Mouse (Mus musculus): Measurements from ENCODE around the gene Hrc. TPM values are rescaled to one million over a fixed set of nuclear protein-coding genes. Genes with fewer than 3 reads are reported as not detected.

Gene Hrc
- polyA plus RNA-seq, 1 experiment from 2014 or later: 0.86 TPM

- Histone ChIP-seq H3K4me2 (ENCODE audit: low read depth, low read length) (no peak overlapping the region), H3K4me1 (ENCODE audit: control insufficient read depth, insufficient read depth, low read length) (no peaks in the 10 kb centered on the region), H3K9me3 (ENCODE audit: control insufficient read depth, low read length) (no peaks in the 10 kb centered on the region), H3K4me3 (ENCODE audit: low read length) (no peak overlapping the region), H3K27me3 (replicated peaks; ENCODE audit: control insufficient read depth, insufficient read depth, low read length) (no peaks in the 10 kb centered on the region), H3K36me3 (ENCODE audit: control insufficient read depth, insufficient read depth, low read length) (peaks cover 54% of the 10 kb centered on the region), H3K9ac (ENCODE audit: low read depth, low read length) (no peak overlapping the region), H3K27ac (ENCODE audit: low read length) (no peak overlapping the region)
- 87% methylated on average over 3 of the region's 3 CpGs for whole genome bisulfite sequencing
- ATAC-seq: no peak
These were observed 51.0 kb downstream of the Hrc start for GRCm38 (mm10) chr7:45386077-45386476.

Other genes starting within 250 kb of the Hrc start
- gene Rcn3, start 243.1 kb upstream of the Hrc start, polyA plus RNA-seq (2015; fragmentation: Nextera tagmentation; extraction: Ambion mirVana): 237 and 260 TPM in 2 replicates
- 334 and 458 TPM in 2 replicates for gene Fcgrt, start 231.4 kb upstream of the Hrc start, polyA plus RNA-seq (2015; fragmentation: Nextera tagmentation; extraction: Ambion mirVana)
- gene Rps11, start 210.9 kb upstream of the Hrc start, polyA plus RNA-seq (2015; fragmentation: Nextera tagmentation; extraction: Ambion mirVana): 1,613 and 1,701 TPM in 2 replicates
- gene Rpl13a, start 206.5 kb upstream of the Hrc start, polyA plus RNA-seq (2015; fragmentation: Nextera tagmentation; extraction: Ambion mirVana): 1,233 and 1,311 TPM in 2 replicates
- 0.20 TPM in 1 of 2 replicates, not detected in the other for gene Gm45713, start 199.1 kb upstream of the Hrc start, polyA plus RNA-seq (2015; fragmentation: Nextera tagmentation; extraction: Ambion mirVana)
- 2.2 and 2.5 TPM in 2 replicates for gene Flt3l, start 198.9 kb upstream of the Hrc start, polyA plus RNA-seq (2015; fragmentation: Nextera tagmentation; extraction: Ambion mirVana)
- 90.9 and 96.5 TPM in 2 replicates for gene Pih1d1, start 181.0 kb upstream of the Hrc start, polyA plus RNA-seq (2015; fragmentation: Nextera tagmentation; extraction: Ambion mirVana)
- gene Aldh16a1, start 180.7 kb upstream of the Hrc start, polyA plus RNA-seq (2015; fragmentation: Nextera tagmentation; extraction: Ambion mirVana): 106 and 110 TPM in 2 replicates
- gene Slc17a7, start 171.3 kb upstream of the Hrc start, polyA plus RNA-seq (2015; fragmentation: Nextera tagmentation; extraction: Ambion mirVana): 0.13 TPM in 1 of 2 replicates, not detected in the other
- not detected in 2 replicates for gene Gfy, start 155.7 kb upstream of the Hrc start, polyA plus RNA-seq (2015; fragmentation: Nextera tagmentation; extraction: Ambion mirVana)
- gene Pth2, start 154.3 kb upstream of the Hrc start, polyA plus RNA-seq (2015; fragmentation: Nextera tagmentation; extraction: Ambion mirVana): not detected in 2 replicates
- gene Ccdc155, start 130.4 kb upstream of the Hrc start, polyA plus RNA-seq (2015; fragmentation: Nextera tagmentation; extraction: Ambion mirVana): 0.44 and 0.62 TPM in 2 replicates
- 0.86 and 1.3 TPM in 2 replicates for gene Dkkl1, start 123.1 kb upstream of the Hrc start, polyA plus RNA-seq (2015; fragmentation: Nextera tagmentation; extraction: Ambion mirVana)
- gene Tead2, start 119.5 kb upstream of the Hrc start, polyA plus RNA-seq (2015; fragmentation: Nextera tagmentation; extraction: Ambion mirVana): 69.6 and 82.1 TPM in 2 replicates
- 4.2 and 5.0 TPM in 2 replicates for gene Cd37, start 96.2 kb upstream of the Hrc start, polyA plus RNA-seq (2015; fragmentation: Nextera tagmentation; extraction: Ambion mirVana)
- gene Slc6a16, start 94.2 kb upstream of the Hrc start, polyA plus RNA-seq (2015; fragmentation: Nextera tagmentation; extraction: Ambion mirVana): not detected in 2 replicates
- not detected in 2 replicates for gene Slc6a21, start 57.8 kb upstream of the Hrc start, polyA plus RNA-seq (2015; fragmentation: Nextera tagmentation; extraction: Ambion mirVana)
- gene Trpm4, start 1.5 kb upstream of the Hrc start, polyA plus RNA-seq (2015; fragmentation: Nextera tagmentation; extraction: Ambion mirVana): 33.4 and 36.3 TPM in 2 replicates
- 10.3 and 12.0 TPM in 2 replicates for gene Ppfia3, start 31.7 kb downstream of the Hrc start, polyA plus RNA-seq (2015; fragmentation: Nextera tagmentation; extraction: Ambion mirVana)
- 1.2 and 2.7 TPM in 2 replicates for gene Lin7b, start 35.3 kb downstream of the Hrc start, polyA plus RNA-seq (2015; fragmentation: Nextera tagmentation; extraction: Ambion mirVana)
- gene Snrnp70, start 60.5 kb downstream of the Hrc start, polyA plus RNA-seq (2015; fragmentation: Nextera tagmentation; extraction: Ambion mirVana): 139 and 150 TPM in 2 replicates
- gene Kcna7, start 70.4 kb downstream of the Hrc start, polyA plus RNA-seq (2015; fragmentation: Nextera tagmentation; extraction: Ambion mirVana): 0.11 TPM in 1 of 2 replicates, not detected in the other
- 1.4 and 1.8 TPM in 2 replicates for gene Ntf5, start 78.4 kb downstream of the Hrc start, polyA plus RNA-seq (2015; fragmentation: Nextera tagmentation; extraction: Ambion mirVana)
- gene Lhb, start 85.5 kb downstream of the Hrc start, polyA plus RNA-seq (2015; fragmentation: Nextera tagmentation; extraction: Ambion mirVana): 0.28 TPM in 1 of 2 replicates, not detected in the other
- 49.4 and 53.1 TPM in 2 replicates for gene Gys1, start 99.6 kb downstream of the Hrc start, polyA plus RNA-seq (2015; fragmentation: Nextera tagmentation; extraction: Ambion mirVana)
- gene Ruvbl2, start 102.8 kb downstream of the Hrc start, polyA plus RNA-seq (2015; fragmentation: Nextera tagmentation; extraction: Ambion mirVana): 121 and 134 TPM in 2 replicates
- gene Ftl1, start 124.6 kb downstream of the Hrc start, polyA plus RNA-seq (2015; fragmentation: Nextera tagmentation; extraction: Ambion mirVana): 7,117 and 7,555 TPM in 2 replicates
- gene Bax, start 131.6 kb downstream of the Hrc start, polyA plus RNA-seq (2015; fragmentation: Nextera tagmentation; extraction: Ambion mirVana): 178 and 185 TPM in 2 replicates
- gene Tulp2, start 146.6 kb downstream of the Hrc start, polyA plus RNA-seq (2015; fragmentation: Nextera tagmentation; extraction: Ambion mirVana): 0.78 and 0.93 TPM in 2 replicates
- gene Gm45808, start 151.5 kb downstream of the Hrc start, polyA plus RNA-seq (2015; fragmentation: Nextera tagmentation; extraction: Ambion mirVana): not detected in 2 replicates
- 1.9 and 2.2 TPM in 2 replicates for gene Dhdh, start 153.5 kb downstream of the Hrc start, polyA plus RNA-seq (2015; fragmentation: Nextera tagmentation; extraction: Ambion mirVana)
- 251 and 266 TPM in 2 replicates for gene Nucb1, start 175.1 kb downstream of the Hrc start, polyA plus RNA-seq (2015; fragmentation: Nextera tagmentation; extraction: Ambion mirVana)
- gene Ppp1r15a, start 191.0 kb downstream of the Hrc start, polyA plus RNA-seq (2015; fragmentation: Nextera tagmentation; extraction: Ambion mirVana): 17.3 and 19.1 TPM in 2 replicates
- 1.4 and 1.6 TPM in 2 replicates for gene Plekha4, start 191.0 kb downstream of the Hrc start, polyA plus RNA-seq (2015; fragmentation: Nextera tagmentation; extraction: Ambion mirVana)
- gene Hsd17b14, start 219.6 kb downstream of the Hrc start, polyA plus RNA-seq (2015; fragmentation: Nextera tagmentation; extraction: Ambion mirVana): 2.9 and 3.3 TPM in 2 replicates
- gene Bcat2, start 234.9 kb downstream of the Hrc start, polyA plus RNA-seq (2015; fragmentation: Nextera tagmentation; extraction: Ambion mirVana): 59.9 and 65.4 TPM in 2 replicates